Mouse (Mus musculus) lung, embryonic 14.5 days (tissue): ENCODE measurements at regions not wholly inside any gene's neighbourhood (a gene's known extent, or its start where the extent isn't known, plus 50 kb on each side); places are given as distances from the start of the nearest gene placed in this dataset.

Source experiments
- ATAC-seq: fragments of 200-750 bp; cut with Nextera tagmentation; 2 replicates; pipeline ENCODE4 v1.8.0; 2017; ENCODE audit warnings: mild to moderate bottlenecking, moderate TSS enrichment, moderate library complexity; ENCODE audit not compliant: insufficient read depth
- DNase-seq: peaks from one replicate; pipeline ENCODE4 v3.0.0-alpha.2; 2015
- H3K27ac ChIP-seq: fragments of 300-500 bp; sonication (generic); 2 replicates; pipeline ENCODE4 v1.5.1; 2014; ENCODE audit warnings: low read depth, mild to moderate bottlenecking, moderate library complexity
- H3K27me3 ChIP-seq: fragments of 300-500 bp; sonication (generic); 2 replicates; pipeline ENCODE4 v1.6.1; 2014; ENCODE audit warnings: low read length, control low read depth; ENCODE audit not compliant: insufficient read depth
- H3K36me3 ChIP-seq: fragments of 300-500 bp; sonication (generic); 2 replicates; pipeline ENCODE4 v1.6.1; 2014; ENCODE audit warnings: control low read depth; ENCODE audit not compliant: insufficient read depth
- H3K4me1 ChIP-seq: fragments of 300-500 bp; sonication (generic); 2 replicates; pipeline ENCODE4 v1.6.1; 2014; ENCODE audit warnings: antibody characterized with exemption, control low read depth; ENCODE audit not compliant: insufficient read depth
- H3K4me2 ChIP-seq: fragments of 300-500 bp; sonication (generic); 2 replicates; pipeline ENCODE4 v1.6.1; 2014; ENCODE audit warnings: mild to moderate bottlenecking
- H3K4me3 ChIP-seq: fragments of 300-500 bp; sonication (generic); 2 replicates; pipeline ENCODE4 v1.5.1; 2014; ENCODE audit warnings: low read depth, low read length
- H3K9ac ChIP-seq: fragments of 300-500 bp; sonication (generic); 2 replicates; pipeline ENCODE4 v1.6.1; 2014
- H3K9me3 ChIP-seq: fragments of 300-500 bp; sonication (generic); 2 replicates; pipeline ENCODE4 v1.6.1; 2016; ENCODE audit warnings: low read depth, low read length, control low read depth
- CTCF ChIP-seq: IDR thresholded peaks from 2 replicates; pipeline ENCODE4 v1.5.1; 2016; ENCODE audit warnings: antibody characterized with exemption, low read depth
- WGBS: fragments of 180-500 bp; shearing (Covaris S2); extraction: QIAGEN DNeasy Blood & Tissue Kit; methylation state at CpG from one replicate; pipeline ENCODE4 v1.1.7; 2014; 5-methylcytosine and 5-hydroxymethylcytosine counted together

DNA sequence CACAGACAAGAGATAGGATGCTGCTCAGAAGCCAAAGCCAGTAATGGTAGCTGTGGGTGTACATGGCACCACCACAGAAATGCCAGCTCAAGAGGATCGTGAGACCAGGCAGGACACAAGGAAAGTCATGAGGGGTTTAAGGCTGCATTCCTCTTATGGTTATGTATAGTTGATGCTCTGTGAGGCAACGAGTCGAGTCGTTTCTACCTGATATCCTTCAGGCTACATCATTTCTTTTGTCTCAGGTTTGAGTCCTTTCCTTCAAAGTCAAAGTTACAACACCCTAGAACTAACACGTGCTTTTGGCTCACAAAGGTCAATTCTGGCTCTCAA, 317.8 kb downstream of the Sorl1 start:
- no peak overlapping the region for H3K4me2 ChIP-seq
- H3K4me3 ChIP-seq, result no peak overlapping the region
- H3K4me1 ChIP-seq, result peaks cover 14% of the 10 kb centered on the region; the same call in 1 of the 2 replicates
- H3K27ac ChIP-seq, result peak overlapping the region; percentile 71; the same call in 1 of the 2 replicates
- H3K27me3 ChIP-seq, result no peaks in the 10 kb centered on the region
- no peaks in the 10 kb centered on the region for H3K36me3 ChIP-seq
- TF ChIP-seq CTCF, result no peak
- no peak overlapping the region for H3K9ac ChIP-seq
- ATAC-seq (no peak), DNase-seq (no peak)
- 87% methylated on average over 5 of the region's 5 CpGs for WGBS
- no peaks in the 10 kb centered on the region for H3K9me3 ChIP-seq

DNA sequence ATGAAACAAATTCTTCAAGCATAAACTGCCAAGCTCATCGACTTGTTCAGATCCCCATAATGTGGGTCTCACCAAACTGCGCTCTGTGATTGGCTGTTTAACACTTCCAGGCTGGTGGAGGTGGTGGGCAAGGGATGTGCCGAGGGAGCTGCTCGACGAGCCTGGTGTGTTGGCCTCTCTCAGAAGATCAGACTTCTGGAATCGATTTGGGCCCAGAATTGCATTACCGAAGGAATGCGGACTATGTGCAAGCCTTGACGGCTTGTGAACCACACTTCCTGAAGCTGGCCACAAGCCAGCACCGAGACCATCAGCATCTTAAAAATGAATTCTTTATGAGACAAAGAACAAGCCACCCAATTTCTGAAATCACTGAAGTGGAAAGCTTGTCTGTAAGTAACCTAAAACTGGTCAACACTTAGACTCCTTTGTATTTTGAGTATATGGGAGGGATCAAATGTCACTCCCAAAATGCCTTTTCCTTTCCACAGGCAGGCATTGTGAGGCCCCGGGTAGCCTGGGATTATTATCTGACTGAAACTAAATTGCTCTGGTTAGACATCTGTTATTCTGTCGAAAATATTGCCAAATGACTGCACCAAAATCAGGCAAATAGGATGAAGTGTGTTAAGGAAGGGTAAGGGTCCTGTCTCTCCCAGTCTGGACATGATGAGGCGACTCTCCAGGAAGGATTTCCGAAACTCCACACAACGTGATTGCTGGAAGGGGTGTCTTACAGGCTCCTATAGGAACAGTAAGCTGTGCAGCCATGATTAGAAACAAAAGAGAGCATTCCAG, 318.4 kb downstream of the Sorl1 start:
- ATAC-seq (peak; percentile 41; the same call in 1 of the 2 replicates), DNase-seq (peak; percentile 80)
- 24% methylated on average over 15 of the region's 15 CpGs for WGBS
- Histone ChIP-seq H3K9ac (no peak overlapping the region), H3K9me3 (no peaks in the 10 kb centered on the region), H3K36me3 (no peaks in the 10 kb centered on the region), H3K27ac (peak overlapping the region; percentile 71), H3K4me1 (peaks cover 14% of the 10 kb centered on the region; the same call in 1 of the 2 replicates), H3K27me3 (no peaks in the 10 kb centered on the region), H3K4me2 (peak overlapping the region; percentile 16; the same call in 1 of the 2 replicates), H3K4me3 (no peak overlapping the region)
- no peak for TF ChIP-seq CTCF

DNA sequence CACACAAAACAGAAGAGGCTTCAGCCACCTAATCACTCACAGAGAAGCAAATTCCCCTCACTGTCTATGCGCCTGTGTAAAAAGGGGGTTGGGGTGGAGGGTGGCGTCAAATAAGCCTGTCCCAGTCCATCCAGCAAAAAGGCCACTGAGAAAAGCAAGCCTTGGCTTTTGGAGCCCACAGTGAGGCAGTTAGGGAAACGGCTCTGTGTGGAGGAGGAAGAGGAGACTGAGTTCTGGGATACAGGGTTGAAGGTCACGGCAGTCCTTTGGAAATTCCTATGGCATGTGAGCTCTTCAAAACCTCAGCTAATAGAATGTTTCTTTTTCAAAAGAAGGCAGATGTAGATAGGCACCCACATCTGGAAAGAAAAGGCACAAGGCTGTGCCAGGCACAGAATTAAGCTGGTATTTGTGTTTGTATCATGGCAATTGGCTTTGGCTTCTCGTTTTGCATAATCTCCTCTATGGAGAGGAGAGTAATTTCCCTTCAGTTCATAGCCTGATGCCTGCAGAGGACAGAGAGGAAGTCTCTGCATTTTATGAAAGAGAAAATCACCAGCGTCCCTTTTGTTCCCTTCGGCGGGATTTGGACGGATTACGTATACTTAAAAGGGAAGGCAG, 319.3 kb downstream of the Sorl1 start:
- no peak for TF ChIP-seq CTCF
- no peak overlapping the region for H3K4me3 ChIP-seq
- peaks cover 14% of the 10 kb centered on the region; the same call in 1 of the 2 replicates for H3K4me1 ChIP-seq
- no peak overlapping the region for H3K9ac ChIP-seq
- H3K27ac ChIP-seq, result peak overlapping the region; percentile 68; the same call in 1 of the 2 replicates
- DNase-seq, result peak; percentile 63
- no peaks in the 10 kb centered on the region for H3K36me3 ChIP-seq
- no peaks in the 10 kb centered on the region for H3K27me3 ChIP-seq
- H3K9me3 ChIP-seq, result no peaks in the 10 kb centered on the region
- 24% methylated on average over 10 of the region's 10 CpGs for WGBS
- peak; percentile 35; the same call in 1 of the 2 replicates for ATAC-seq
- H3K4me2 ChIP-seq, result peak overlapping the region; percentile 2; the same call in 1 of the 2 replicates

DNA sequence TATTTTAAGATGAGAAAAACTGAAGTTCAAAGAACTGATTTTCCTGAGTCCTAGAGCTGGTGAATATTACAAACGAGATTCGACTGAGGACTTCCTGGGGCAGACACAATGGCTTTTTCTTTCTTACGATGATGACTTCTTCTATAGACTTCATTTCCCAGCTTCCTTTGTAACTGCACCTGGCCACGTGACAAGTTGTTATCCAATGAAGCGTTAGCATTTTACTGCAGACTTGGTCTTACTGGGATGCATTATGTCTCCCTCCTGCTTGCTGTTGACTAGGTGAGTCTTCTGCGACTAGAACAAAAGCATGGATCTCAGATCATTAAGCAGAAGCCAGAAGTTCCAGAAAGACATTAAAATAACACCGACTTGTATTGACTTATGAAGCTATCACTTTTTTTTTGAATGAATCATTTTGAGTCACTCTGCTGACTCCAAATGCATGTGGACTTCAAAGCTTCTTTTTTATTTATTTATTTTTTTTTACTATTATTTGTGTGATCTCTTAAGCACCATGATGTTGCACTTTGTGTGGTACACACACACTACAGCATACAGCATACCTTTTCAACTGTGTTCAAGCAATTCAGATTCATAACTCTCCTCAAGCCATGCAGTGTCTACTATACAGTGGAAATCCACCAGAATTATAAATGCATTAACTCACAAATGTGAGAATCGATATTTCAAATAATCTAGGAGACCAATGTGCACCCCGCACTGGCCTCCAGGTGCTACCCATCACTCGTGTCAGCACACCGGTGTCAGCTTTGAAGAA, 320.2 kb downstream of the Sorl1 start:
- DNase-seq (no peak), ATAC-seq (no peak)
- 50% methylated on average over 11 of the region's 11 CpGs for WGBS
- no peaks in the 10 kb centered on the region for H3K36me3 ChIP-seq
- H3K27me3 ChIP-seq, result no peaks in the 10 kb centered on the region
- no peak for TF ChIP-seq CTCF
- H3K4me2 ChIP-seq, result no peak overlapping the region
- no peaks in the 10 kb centered on the region for H3K9me3 ChIP-seq
- no peak overlapping the region for H3K4me3 ChIP-seq
- peaks cover 14% of the 10 kb centered on the region; the same call in 1 of the 2 replicates for H3K4me1 ChIP-seq
- H3K27ac ChIP-seq, result no peak overlapping the region; the same call in 1 of the 2 replicates
- no peak overlapping the region for H3K9ac ChIP-seq

DNA sequence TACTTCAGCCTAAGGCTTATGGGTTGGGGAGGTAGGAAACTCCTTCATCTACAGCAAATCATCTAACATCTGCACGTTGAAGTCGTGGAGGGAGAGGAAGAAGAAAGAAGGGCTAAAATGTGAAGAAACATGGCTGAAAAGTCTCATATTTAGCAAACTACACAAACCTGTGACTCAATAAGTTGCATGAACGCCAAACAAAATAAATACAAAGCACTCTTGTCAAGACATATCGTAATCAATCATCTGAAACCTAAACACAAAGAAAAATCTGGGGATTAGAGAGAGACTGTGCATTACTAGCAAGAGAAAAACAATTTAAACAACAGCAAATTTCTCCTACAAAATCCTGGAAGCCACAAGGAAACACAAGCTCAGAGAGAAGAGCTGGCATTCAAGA, 322.7 kb downstream of the Sorl1 start:
- no peak for TF ChIP-seq CTCF
- H3K4me2 ChIP-seq, result no peak overlapping the region
- no peaks in the 10 kb centered on the region for H3K9me3 ChIP-seq
- H3K27ac ChIP-seq, result no peak overlapping the region
- H3K4me3 ChIP-seq, result no peak overlapping the region
- DNase-seq (no peak), ATAC-seq (no peak)
- no peak overlapping the region for H3K9ac ChIP-seq
- H3K36me3 ChIP-seq, result no peaks in the 10 kb centered on the region
- no peaks in the 10 kb centered on the region for H3K27me3 ChIP-seq
- 47% methylated on average over 4 of the region's 4 CpGs for WGBS
- peaks cover 14% of the 10 kb centered on the region; the same call in 1 of the 2 replicates for H3K4me1 ChIP-seq

DNA sequence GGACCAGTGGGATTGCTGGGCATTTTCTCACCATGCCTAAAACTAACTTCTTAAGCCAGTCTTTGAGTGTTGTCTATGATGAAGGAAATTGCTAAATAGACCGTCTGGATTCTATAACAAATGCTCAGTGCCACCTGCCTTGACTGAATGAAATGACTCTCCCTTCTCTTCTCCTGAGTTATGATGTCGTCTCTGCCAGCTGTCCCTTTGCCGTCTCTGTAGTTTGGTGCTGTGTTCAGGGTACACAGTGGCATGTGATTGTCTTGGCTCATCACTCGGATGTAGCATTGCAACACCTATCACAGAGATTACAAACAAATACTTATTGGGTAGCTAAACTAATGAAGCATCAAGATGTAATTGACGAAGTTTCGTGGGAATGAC, 331.3 kb downstream of the Sorl1 start:
- Histone ChIP-seq H3K36me3 (no peaks in the 10 kb centered on the region), H3K4me1 (no peaks in the 10 kb centered on the region), H3K4me2 (no peak overlapping the region), H3K27ac (no peak overlapping the region), H3K9ac (no peak overlapping the region), H3K4me3 (no peak overlapping the region), H3K9me3 (no peaks in the 10 kb centered on the region), H3K27me3 (0 out of 2 replicates have a peak, but pooled peaks cover 3% of the 10 kb centered on the region)
- TF ChIP-seq CTCF, result no peak
- WGBS, result 66% methylated on average over 6 of the region's 6 CpGs
- DNase-seq, result no peak
- ATAC-seq, result no peak
